Mouse (Mus musculus) lung, postnatal 25 days (tissue): ENCODE measurements around the gene Ctsw.

Experiments used
- DNase-seq: peaks from one replicate; pipeline ENCODE4 v3.0.0; 2022; ENCODE audit warnings: low spot score

The Ctsw gene

GRCm38 (mm10) chr19:5463212-5463611, 5.1 kb downstream of the Ctsw start:
- DNase-seq: no peak

- no peak for DNase-seq
Observed at GRCm38 (mm10) chr19:5461411-5461810, 6.9 kb downstream of the Ctsw start.

- peak; percentile 88 for DNase-seq
Observed at GRCm38 (mm10) chr19:5460465-5460911, 7.8 kb downstream of the Ctsw start, which contains the start of gene Fibp. TSS of gene Fibp (plus strand) at chr19:5460615.

- DNase-seq: no peak
Observed at GRCm38 (mm10) chr19:5459896-5460295, 8.4 kb downstream of the Ctsw start.

GRCm38 (mm10) chr19:5459019-5459418, 9.3 kb downstream of the Ctsw start:
- DNase-seq: no peak

- DNase-seq: no peak
Observed at GRCm38 (mm10) chr19:5457746-5458442, 10.4 kb downstream of the Ctsw start, which contains the start of gene Ccdc85b. TSS of gene Ccdc85b (minus strand) at chr19:5457894.

- peak; percentile 96 for DNase-seq
Observed at GRCm38 (mm10) chr19:5456922-5457745, 11.2 kb downstream of the Ctsw start.

- peak; percentile 43 for DNase-seq
Observed at GRCm38 (mm10) chr19:5456241-5456921, 11.9 kb downstream of the Ctsw start.

GRCm38 (mm10) chr19:5455568-5455967, 12.7 kb downstream of the Ctsw start:
- DNase-seq: no peak

- DNase-seq: no peak
Observed at GRCm38 (mm10) chr19:5455037-5455436, 13.3 kb downstream of the Ctsw start.

GRCm38 (mm10) chr19:5451766-5452165, 16.5 kb downstream of the Ctsw start:
- no peak for DNase-seq

- DNase-seq: no peak
Observed at GRCm38 (mm10) chr19:5449673-5450072, 18.6 kb downstream of the Ctsw start.

GRCm38 (mm10) chr19:5448354-5449150, 19.8 kb downstream of the Ctsw start:
- no peak for DNase-seq

GRCm38 (mm10) chr19:5447515-5448353, 20.6 kb downstream of the Ctsw start, which contains the start of gene Fosl1:
TSS of gene Fosl1 (plus strand) at chr19:5447547.
- peak; percentile 68 for DNase-seq

- no peak for DNase-seq
Observed at GRCm38 (mm10) chr19:5445747-5446146, 22.6 kb downstream of the Ctsw start.

GRCm38 (mm10) chr19:5444954-5445353, 23.4 kb downstream of the Ctsw start:
- DNase-seq: no peak

- no peak for DNase-seq
Observed at GRCm38 (mm10) chr19:5444371-5444908, 23.9 kb downstream of the Ctsw start.

GRCm38 (mm10) chr19:5433951-5434350, 34.4 kb downstream of the Ctsw start:
- no peak for DNase-seq

GRCm38 (mm10) chr19:5432992-5433852, 35.1 kb downstream of the Ctsw start:
- DNase-seq: peak; percentile 70
